Mouse (Mus musculus): ENCODE measurements around the gene Psip1.
A peak's percentile ranks its signal among the peaks of the same experiment; 100 is the strongest.
"Not testable (repeated sequence)": the region's sequence is repeated elsewhere in the genome, so short reads cannot be mapped to it uniquely, and the experiment has no call there.

Gene Psip1

DNA sequence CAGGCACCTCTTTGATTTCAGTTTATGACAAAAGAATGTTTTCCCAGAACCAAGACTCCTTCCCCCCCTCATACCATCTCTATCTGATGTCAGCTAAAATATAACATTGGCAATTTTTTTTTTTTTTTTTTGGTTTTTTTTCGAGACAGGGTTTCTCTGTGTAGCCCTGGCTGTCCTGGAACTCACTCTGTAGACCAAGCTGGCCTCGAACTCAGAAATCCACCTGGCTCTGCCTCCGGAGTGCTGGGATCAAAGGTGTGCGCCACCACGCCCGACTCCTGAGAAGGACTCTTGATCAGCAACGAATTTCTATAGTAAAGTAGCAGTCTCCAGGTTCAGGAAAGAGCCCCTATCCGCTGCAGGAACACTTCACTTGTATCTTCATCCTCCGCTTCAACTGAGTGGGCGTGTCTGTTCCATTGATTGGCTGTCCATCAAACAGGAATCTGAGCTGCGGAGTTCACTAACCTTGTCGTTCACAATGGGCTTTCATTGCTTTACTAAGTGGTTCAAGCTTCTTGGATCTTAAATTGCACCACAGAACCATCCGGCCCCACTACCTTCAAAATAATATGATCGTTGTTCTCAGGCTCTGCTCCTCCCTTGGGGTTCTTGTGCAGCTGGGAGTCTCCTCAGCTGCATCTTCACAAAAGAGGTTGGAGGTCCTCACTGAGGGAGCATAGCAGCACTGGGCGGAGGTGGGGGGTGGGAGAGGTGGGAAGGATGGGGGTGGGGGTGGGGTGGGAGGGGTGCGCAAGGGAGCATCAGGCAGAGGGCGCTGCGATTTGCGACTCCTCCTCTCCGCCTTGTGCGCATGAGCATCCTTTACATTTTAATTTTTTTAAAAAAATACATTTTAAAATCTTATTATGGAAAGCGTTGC lies 14.1 kb upstream of the Psip1 start:
- DNase-seq = no peak

DNA sequence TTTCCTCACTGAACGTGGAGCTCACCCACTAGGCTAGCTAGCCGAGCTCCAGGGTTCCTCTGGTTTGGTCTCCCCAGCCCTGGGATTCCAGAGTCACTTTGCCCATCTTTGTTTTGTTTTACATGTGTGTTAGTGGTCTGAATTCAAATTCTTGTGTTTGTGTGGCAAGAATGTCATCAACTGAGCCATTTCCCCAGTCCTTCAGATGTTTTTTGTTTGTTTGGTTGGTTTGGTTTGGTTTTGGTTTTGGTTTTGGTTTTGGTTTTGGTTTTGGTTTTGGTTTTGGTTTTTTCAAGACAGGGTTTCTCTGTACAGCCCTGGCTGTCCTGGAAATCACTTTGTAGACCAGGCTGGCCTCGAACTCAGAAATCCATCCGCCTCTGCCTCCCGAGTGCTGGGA lies 10.8 kb upstream of the Psip1 start:
- not testable (repeated sequence) for DNase-seq

DNA sequence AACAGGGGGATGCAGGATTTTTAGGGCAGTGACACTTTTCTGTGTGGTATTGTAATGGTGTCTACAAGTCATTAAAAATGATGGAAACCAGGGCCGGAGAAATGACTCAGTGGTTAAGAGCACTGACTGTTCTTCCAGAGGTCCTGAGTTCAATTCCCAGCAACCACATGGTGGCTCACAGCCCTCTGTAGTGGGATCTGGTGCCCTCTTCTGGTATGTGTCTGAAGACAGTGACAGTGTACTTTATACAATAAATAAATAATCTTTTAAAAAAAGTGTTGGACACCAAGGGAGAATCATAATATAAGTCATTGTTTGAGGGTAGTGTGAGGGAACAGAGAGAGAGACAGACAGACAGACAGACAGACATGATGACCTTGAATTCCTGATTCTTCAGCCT lies 6.9 kb upstream of the Psip1 start:
- DNase-seq = no peak

DNA sequence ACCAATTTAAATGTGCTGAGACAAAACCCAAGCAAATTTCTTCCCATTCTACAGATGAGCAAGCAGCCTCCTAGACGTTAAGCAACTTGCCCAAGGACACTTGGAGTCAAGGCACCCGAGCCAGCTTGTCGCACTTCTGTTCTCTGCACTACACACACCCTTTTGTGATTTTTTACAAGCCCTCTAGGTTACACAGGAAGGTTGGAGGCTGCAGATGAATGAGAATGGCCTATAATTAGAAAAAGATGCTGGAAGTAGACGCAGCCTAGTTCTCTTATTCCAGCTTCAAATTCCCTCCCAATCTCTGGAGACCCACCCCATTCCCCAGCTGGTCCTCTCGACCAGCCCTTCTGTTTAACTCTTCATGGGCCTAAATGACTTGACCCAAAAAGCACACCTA lies 2.9 kb upstream of the Psip1 start:
- no peak for DNase-seq

DNA sequence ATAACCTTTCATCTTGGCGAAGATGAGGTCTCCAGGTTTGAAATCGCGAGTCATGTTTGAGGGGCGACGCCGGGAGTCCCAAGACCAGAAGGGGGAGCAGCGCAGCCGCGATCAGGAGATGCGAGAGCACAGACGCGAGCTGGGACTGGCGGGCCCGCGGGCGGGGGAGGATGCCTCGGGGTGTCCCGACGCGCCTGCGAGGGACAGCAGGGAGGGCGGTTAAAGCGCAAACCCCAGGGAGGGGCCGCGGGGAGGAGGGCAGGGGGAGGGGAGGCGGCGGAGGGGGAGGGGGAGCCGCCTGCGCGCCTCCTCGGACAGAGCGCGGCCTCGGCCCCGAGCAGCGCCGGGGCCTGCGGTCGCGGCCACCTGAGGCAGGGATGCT lies 533 bp downstream of the Psip1 start:
- peak; percentile 81 to 86 for DNase-seq

DNA sequence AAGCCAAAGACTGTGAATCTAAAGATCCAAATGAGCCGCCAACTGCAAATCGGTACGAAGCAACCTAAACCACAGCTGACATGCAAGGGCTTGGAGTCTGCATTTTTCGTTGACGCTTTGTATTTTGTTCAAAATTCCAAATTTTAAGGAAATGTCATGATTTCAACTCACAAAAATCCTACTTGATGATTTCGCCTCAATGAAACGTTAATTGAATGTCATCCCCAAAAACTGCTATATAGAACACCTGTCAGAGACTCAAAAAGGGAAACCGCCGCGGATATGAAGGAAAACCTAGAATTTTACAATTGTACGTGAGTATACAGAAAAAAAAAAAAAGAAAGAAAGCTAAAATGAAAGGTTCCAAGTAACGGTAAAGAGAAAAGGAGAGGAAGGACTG lies 1.0 kb downstream of the Psip1 start:
- DNase-seq = no peak

DNA sequence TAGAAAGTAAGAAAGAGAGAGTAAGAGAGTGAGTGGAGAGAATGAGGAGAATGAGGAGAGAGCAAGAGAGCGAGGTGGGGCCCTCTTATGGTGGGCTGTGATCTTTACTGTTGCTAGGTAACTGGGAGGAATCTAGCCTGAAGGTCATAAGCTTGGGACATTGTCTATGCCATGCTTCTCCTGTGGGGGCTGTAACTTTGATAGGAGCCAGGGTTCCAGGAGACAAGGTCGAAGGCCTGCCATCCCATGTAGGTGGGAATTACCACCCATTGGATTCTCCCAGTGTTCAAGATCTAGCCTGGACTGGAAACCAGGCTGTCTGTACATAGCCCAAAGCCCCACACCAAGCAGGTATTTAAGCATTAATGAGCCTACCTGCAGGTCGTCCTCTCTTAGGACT lies 18.1 kb downstream of the Psip1 start:
- DNase-seq = no peak

DNA sequence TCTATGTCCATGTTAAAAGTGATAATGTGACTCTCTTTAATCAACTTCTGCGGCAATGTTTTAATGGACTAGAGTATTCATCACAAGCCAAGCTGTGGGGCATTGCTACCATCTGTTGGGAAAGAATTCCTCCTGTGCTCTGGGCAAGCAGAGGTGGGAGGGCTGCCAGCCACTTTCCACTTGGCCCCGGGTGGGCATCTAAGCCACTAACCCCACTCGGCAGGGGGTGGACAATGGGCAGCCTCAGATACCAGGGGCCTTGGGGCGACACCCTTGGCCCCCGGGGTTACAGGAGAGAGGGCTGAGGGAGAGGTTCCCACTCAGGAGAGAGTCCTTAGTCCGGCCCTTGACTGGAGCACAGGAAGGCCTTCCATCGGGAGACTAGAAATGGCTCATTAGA lies 18.6 kb downstream of the Psip1 start:
- no peak for DNase-seq

DNA sequence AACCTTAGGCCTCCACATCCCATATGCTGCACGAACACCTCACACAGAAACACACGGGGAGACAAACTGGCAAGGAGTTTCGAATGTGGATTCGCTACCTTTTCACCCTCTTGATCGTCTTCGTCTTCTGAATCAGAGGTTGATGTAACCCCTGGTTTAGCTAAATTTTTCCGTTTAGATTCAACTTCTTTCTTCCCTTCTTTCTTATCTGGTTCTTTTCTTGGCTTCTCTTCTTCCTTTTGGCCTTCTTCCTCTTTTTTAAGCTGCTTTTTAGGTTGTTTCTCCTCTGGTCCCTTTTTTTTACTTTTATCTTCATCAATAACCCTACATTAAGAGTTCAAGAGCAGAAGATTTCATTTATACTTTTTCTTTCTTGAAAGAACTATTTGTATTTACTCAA lies 21.4 kb downstream of the Psip1 start:
- DNase-seq = no peak

DNA sequence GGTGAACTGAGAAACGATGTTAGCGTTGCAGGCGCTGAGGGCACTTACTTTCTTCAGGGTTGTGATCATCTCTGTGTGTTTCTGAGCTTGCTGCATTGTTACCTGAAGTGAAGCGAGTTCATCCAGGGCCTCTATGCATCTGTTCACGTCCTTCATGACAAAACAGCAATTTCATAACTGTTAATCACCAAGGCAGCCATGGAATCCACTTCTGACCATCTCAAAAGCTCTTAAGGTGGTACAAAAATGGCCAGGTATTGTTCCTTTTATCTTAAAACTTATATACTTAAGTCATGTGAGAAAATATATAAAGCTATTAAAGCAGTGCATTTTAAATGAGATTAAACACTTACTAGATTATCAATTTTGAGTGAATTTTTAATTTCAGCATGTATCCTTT lies 26.2 kb downstream of the Psip1 start:
- no peak for DNase-seq

DNA sequence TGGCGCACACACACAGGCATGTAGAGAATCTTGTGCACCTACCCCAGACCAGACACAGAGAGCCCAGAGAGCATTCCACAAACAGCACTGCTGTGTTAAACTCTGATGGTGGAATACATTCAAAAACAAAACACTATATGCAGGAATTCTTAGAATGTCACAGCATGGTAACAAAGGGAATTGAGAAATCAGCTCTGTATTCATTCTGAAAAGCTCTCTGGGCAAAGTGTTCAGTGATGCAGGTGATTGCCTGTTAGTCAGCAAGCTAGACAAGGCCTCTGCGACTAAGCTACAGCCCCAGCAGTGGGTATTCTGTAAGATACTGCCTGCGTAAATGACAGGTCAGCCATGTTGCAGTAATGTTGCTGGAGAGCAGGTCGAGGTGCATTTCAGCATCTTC lies 35.5 kb downstream of the Psip1 start:
- DNase-seq = no peak

DNA sequence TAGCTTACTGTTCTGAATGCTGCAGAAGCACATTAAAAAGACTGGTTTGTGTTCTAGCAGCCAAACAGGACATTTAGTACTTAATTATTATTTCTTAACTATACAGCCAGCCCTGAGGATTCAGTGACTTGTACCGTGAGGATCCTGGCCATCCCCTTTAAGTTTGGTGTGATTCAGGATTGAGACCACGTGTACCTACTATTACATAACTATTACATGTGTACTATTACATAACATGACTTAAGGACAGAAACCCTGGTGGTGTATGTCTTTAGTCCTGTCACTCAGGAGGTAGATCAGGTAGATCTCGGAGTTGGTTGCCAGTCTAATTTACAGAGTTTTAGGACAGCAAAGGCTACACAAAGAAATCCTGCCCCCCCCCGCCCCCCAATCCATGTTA lies 45.2 kb downstream of the Psip1 start:
- DNase-seq = no peak

DNA sequence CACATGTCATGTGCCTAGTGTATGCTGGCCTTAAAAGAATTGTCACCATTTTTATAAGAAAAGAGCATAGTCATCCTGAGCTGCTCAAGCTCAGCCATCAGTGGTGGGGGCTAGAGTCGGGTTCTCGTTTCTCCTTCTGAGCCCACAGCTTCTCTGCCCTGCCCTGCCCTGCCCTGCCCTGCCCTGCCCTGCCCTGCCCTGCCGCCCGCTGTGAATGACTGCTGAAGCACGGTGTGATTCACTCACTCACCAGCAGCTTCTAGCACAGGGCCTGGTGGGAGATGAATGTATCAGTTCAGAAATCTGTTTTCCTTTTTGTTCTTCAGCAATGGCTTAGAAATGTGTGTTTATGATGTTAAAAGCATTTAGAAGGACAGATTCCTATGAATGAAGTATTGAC lies 47.2 kb downstream of the Psip1 start:
- no peak for DNase-seq

DNA sequence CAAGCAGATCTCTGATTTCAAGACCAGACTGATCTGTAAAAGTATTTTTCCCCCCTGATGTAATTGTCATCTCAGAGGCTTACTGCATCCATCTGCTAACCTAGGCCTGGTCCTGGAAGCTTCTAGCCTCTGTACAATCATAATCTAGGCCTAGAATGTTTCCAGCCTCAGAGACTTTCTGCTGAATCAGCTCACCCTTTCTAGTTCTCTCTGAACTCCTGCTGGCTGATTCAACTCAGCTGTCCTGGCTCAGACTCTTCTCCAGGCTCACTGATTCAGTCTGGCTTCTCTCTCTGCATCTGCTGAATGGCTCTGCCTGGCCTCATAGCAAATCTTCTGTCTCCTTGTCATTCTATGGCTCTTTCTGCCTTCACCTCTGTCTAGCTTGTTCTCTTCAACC lies 48.1 kb downstream of the Psip1 start:
- no peak for DNase-seq

DNA sequence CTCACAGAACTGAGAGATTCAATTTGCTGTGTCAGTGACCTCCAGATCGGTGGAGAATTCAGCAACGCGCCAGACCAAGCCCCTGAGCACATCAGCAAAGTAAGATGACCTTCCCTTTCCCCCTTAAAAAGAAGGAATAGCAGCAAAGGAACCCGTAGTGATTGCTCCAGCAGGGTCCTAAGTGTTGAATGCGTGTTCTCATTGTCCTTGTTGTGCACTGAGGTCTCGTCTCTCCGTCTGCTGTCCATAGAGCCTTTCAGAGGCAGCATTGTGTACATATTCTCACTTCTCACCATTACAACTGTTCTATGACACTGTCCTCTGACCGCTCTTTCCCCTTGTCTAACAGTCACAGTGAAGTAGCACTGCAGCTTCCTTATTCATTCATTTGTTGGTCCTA lies 49.9 kb downstream of the Psip1 start:
- no peak for DNase-seq

DNA sequence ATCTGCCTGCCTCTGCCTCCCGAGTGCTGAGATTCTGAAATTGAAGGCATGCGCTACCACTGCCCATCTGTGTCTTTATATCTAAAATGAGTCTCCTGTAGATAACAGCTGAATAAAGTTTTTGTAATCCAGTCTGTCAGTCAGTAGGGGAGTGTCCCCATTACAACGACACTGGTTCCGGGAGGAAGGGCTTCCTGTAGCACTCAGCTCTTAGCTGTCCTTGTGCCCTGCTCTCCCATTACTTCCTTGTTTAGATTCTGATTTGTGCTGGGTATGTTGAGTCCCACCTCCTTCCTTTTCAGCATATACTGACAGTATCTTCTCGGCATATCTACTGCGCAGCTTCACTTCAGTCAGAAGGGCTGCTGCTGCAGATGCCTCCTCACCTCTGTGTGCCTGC lies 53.4 kb downstream of the Psip1 start:
- no peak for DNase-seq

DNA sequence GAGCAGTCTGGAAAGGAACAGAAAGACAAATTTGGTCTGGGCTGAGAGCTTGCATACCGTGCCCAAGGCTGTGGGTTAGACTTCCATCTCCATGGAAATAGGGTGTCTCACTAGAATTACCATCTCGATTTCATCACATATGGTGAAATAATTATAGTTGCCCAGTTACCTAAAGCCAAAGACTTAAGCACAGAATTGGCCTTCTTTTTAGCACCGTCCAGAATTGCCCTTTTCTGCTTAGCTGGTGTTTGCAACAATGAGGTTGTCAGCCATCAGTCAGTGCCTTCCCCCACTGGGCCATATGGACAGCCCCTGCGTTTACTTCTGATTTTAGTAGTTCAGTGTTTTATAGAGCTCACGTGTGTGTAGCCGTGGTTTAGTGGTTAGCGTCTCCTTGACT lies 54.3 kb downstream of the Psip1 start:
- DNase-seq = no peak

DNA sequence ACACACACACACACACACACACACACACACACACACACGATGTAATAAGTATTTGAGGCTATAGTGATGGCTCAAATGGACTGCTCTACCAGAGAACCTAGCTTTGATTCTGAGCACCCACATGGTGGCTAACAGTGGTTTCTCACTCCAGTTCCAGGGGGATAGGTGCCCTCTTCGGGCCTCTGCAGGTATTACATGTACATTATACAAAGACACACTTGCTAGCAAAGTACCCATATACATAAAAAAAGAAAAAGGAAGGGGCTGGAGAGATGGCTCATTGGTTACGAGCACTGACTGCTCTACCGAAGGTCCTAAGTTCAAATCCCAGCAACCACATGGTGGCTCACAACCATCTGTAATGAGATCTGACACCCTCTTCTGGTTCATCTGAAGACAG lies 57.4 kb downstream of the Psip1 start:
- DNase-seq = no peak

DNA sequence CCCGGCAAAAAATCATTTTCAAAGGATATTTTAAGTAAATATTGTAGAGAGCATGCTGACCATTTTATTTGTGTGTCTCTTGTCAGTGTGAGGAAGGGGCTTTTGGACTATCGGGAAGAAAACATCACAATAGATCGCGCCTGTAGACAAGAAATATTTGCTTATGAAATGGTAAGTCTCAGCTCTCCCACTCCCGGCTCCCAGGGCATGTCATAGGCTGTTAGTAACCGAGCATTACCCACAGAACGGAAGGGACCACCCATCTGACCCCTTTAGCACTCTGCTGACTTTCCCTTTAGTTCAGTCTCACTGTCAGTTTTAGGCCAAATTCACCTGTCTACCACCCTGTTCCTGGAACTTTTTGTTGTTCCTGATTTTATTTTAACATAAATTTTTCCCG lies 58.6 kb downstream of the Psip1 start:
- DNase-seq = no peak

DNA sequence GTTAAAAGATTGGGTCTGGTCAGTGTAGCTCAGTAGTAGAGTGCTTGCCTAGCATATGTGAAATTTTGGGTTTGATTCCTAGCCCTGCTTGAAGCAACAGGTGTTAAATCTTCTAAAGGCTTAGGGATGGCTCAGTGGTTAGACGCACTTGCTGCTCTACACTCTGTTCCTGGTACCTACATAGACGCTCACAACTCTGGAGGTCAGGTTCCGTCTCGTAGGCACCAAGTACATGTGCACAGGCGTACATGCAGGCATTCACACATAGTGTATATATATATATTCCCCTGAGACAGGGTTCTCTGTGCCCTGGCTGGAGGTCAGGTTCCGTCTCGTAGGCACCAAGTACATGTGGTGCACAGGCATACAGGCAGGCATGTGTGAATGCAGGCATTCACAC lies 59.1 kb downstream of the Psip1 start:
- no peak for DNase-seq

DNA sequence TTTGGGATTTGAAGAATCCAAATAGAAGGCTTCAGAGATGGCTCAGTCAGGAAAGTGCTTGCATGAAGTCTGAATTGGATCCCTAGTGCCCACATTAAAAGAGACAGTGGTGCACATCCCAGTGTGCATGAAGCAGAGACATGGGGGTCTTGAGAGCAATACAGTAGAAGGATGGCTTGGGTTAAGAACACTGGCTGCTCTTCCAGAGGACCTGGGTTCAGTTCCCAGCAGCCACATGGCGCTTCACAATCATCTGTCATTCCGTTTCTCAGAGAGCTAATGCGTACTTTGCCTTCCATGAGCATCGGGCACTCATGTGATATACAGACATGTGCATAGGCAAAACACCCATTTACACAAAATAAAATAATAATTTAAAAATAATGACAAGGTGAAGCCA lies 61.1 kb downstream of the Psip1 start:
- no peak for DNase-seq

DNA sequence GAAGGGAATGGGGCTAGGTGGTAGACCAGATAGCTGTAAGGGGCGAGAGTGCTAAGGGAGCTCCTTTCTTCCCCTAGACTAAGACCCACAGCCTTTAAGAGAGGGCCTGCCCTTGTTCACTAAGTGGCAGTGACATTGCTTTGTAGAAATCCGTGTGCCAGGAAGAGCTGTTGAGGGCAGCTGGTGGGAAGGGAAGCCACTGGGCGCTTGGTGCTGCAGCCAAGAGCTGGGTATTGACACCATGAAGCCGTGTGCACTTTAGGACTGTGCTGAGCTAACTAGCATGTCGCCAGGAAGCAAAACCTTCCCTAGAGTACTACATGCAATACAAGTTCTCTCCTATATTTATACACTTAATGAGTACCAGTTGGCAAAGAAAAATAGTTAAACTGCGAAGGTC lies 62.6 kb downstream of the Psip1 start:
- no peak for DNase-seq

DNA sequence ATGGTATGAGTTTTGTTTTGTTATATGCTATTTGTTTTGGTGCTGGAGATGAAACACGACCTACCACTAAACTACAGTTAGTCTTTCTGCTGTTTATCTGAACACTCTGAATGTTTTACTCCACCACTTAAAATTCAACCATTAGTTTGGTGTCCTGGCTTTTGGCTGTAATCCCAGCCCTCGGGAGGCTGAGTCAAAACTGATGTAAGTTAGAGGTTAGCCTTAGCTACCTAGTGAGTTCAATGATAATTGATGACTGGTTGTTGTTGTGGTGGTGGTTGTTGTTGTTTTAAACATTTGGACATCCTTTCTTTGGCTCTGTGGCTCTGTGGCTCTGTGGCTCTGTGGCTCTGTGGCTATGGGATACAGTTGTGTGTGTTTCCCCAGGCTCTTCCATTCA lies 67.5 kb downstream of the Psip1 start:
- DNase-seq = no peak

DNA sequence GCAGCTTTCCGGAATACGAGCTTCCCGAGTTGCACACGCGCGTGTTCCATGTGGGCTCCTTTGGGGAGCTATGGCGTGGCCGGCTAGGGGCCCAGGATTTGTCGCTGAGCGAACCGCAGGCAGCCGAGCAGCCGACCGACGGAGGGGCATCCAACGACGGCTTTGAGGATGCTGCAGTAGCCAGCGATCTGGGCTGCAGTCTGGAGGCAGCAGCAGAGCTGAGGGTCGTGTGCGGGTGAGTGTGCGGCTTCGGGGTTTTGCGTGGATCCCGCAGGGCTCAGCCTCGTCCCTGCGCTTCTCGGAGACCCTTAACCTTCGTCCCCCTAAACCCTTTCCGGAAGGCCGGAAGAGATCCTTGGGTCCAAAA lies 68.5 kb downstream of the Psip1 start:
- no peak for DNase-seq

DNA sequence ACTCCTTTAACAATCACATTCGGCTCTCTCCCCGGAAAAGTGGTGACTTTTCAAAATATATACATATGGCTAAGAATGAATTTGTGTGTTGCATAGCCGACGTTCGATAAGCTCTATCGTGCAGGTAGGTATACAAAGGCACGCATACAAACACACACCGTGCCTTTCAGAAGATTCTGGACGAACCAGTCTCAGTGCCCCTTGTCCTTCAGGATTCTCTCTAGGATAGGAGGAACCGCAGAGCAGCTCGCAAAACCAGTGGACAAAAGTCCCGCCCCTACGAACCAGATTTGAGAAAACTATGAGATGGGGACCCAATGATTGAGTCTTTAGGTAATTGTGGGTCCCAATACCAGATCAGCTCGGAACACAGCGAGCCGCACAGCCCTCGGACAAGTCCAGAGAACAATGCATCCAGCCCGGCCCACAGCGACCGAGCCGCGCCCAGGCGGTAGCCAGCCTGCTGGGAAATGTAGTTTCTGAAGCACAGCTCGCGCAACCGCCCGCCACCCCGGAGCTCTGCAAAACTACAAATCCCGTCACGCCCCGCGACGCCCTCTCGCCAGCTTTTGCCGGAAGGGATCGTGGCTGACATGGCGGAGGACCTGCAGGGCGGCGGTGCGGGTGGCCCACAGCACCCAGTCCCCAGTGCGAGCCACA lies 69.0 kb downstream of the Psip1 start, which contains the start of gene Snapc3:
Gene Snapc3 (plus strand): TSS at position 565 of the 660 bp plus-strand sequence.
- DNase-seq = peak; percentile 97 to 98

Data from kidney, postnatal 25 days (tissue).